Mouse (Mus musculus) embryonic facial prominence, embryonic 14.5 days (tissue): ENCODE data around the gene Psme2b. TPM values are rescaled to one million over a fixed set of nuclear protein-coding genes. Genes with fewer than 3 reads are reported as not detected.
"Not testable (repeated sequence)": the region's sequence is repeated elsewhere in the genome, so short reads cannot be mapped to it uniquely, and the experiment has no call there.

Experiments
- ATAC-seq: fragments of 200-750 bp; cut with Nextera tagmentation; 2 replicates; pipeline ENCODE4 v1.8.0; 2017; ENCODE audit warnings: low read depth, moderate number of reproducible peaks, moderate TSS enrichment
- DNase-seq: peaks from one replicate; pipeline ENCODE4 v3.0.0-alpha.2; 2015; ENCODE audit warnings: low spot score
- H3K27ac ChIP-seq: fragments of 300-500 bp; sonication (generic); replicated peaks from 2 replicates; pipeline ENCODE4 v1.5.1; 2014; ENCODE audit warnings: low read depth, mild to moderate bottlenecking, low read length, moderate library complexity
- H3K27me3 ChIP-seq: fragments of 300-500 bp; sonication (generic); replicated peaks from 2 replicates; pipeline ENCODE4 v1.6.1; 2014; ENCODE audit warnings: low read length; ENCODE audit not compliant: control insufficient read depth, insufficient read depth
- H3K36me3 ChIP-seq: fragments of 300-500 bp; sonication (generic); 2 replicates; pipeline ENCODE4 v1.6.1; 2014; ENCODE audit warnings: low read length, mixed read lengths; ENCODE audit not compliant: control insufficient read depth, insufficient read depth
- H3K4me1 ChIP-seq: fragments of 300-500 bp; sonication (generic); 2 replicates; pipeline ENCODE4 v1.6.1; 2014; ENCODE audit warnings: antibody characterized with exemption, low read length; ENCODE audit not compliant: control insufficient read depth, insufficient read depth
- H3K4me2 ChIP-seq: fragments of 300-500 bp; sonication (generic); 2 replicates; pipeline ENCODE4 v1.6.1; 2014; ENCODE audit warnings: low read depth, mild to moderate bottlenecking, low read length, moderate library complexity, mixed read lengths
- H3K4me3 ChIP-seq: fragments of 300-500 bp; sonication (generic); 2 replicates; pipeline ENCODE4 v1.5.1; 2014; ENCODE audit warnings: low read depth, mild to moderate bottlenecking, low read length
- H3K9ac ChIP-seq: fragments of 300-500 bp; sonication (generic); 2 replicates; pipeline ENCODE4 v1.6.1; 2014; ENCODE audit warnings: low read depth, mild to moderate bottlenecking, low read length, moderate library complexity, mixed read lengths
- H3K9me3 ChIP-seq: fragments of 300-500 bp; sonication (generic); 2 replicates; pipeline ENCODE4 v1.6.1; 2016; ENCODE audit warnings: low read length; ENCODE audit not compliant: control insufficient read depth
- WGBS: fragments of 180-500 bp; shearing (Covaris S2); extraction: QIAGEN DNeasy Blood & Tissue Kit; methylation state at CpG from one replicate; pipeline ENCODE4 v1.1.7; 2014; 5-methylcytosine and 5-hydroxymethylcytosine counted together
- polyA plus RNA-seq: library from polyadenylated mRNA; unstranded; fragments of >200 nt; fragmentation: Nextera tagmentation; extraction: Ambion mirVana; gene quantifications from 2 replicates; pipeline ENCODE4 v1.2.1, GENCODE M21; 2014

The Psme2b gene
- polyA plus RNA-seq, 1 experiment from 2014 or later = 3.4 TPM

GRCm38 (mm10) chr11:48918380-48918779, 27.6 kb downstream of the Psme2b start:
- no peak for ATAC-seq
- Histone ChIP-seq H3K4me1 (no peaks in the 10 kb centered on the region), H3K4me3 (no peak overlapping the region), H3K36me3 (no peaks in the 10 kb centered on the region), H3K27ac (no peak overlapping the region), H3K4me2 (no peak overlapping the region), H3K27me3 (no peaks in the 10 kb centered on the region), H3K9me3 (no peaks in the 10 kb centered on the region), H3K9ac (no peak overlapping the region)
- DNase-seq = no peak
- WGBS = 76% methylated on average over 3 of the region's 3 CpGs

- 93% methylated on average over 1 of the region's 1 CpGs for WGBS
- Histone ChIP-seq H3K4me1 (no peaks in the 10 kb centered on the region), H3K9me3 (no peaks in the 10 kb centered on the region), H3K4me2 (no peak overlapping the region), H3K9ac (no peak overlapping the region), H3K27me3 (no peaks in the 10 kb centered on the region), H3K36me3 (no peaks in the 10 kb centered on the region), H3K27ac (no peak overlapping the region), H3K4me3 (no peak overlapping the region)
- DNase-seq = no peak
- no peak for ATAC-seq
Measured at GRCm38 (mm10) chr11:48913611-48914010, 32.4 kb downstream of the Psme2b start.

GRCm38 (mm10) chr11:48908459-48908858, 37.5 kb downstream of the Psme2b start:
- Histone ChIP-seq H3K4me3 (no peak overlapping the region), H3K9me3 (no peaks in the 10 kb centered on the region), H3K4me2 (no peak overlapping the region), H3K9ac (no peak overlapping the region), H3K27me3 (no peaks in the 10 kb centered on the region), H3K36me3 (no peaks in the 10 kb centered on the region), H3K27ac (no peak overlapping the region), H3K4me1 (no peaks in the 10 kb centered on the region)
- WGBS = 48% methylated on average over 1 of the region's 1 CpGs
- no peak for ATAC-seq
- DNase-seq = no peak

GRCm38 (mm10) chr11:48902021-48902420, 44.0 kb downstream of the Psme2b start, which contains the start of gene Gm5431:
Gene Gm5431 (minus strand): TSS chr11:48902214.
- no peaks in the 10 kb centered on the region for H3K9me3 ChIP-seq

GRCm38 (mm10) chr11:48901567-48901930, 44.4 kb downstream of the Psme2b start:
- H3K27me3 ChIP-seq, DNase-seq, H3K9me3 ChIP-seq, H3K36me3 ChIP-seq, H3K4me2 ChIP-seq, H3K4me1 ChIP-seq, ATAC-seq, H3K4me3 ChIP-seq, H3K9ac ChIP-seq, H3K27ac ChIP-seq: not testable (repeated sequence)
- WGBS = 100% methylated on average over 1 of the region's 1 CpGs

More at GRCm38 (mm10) chr11:48902021-48902420, 44.0 kb downstream of the Psme2b start, which contains the start of gene Gm5431:
- H3K4me1 ChIP-seq = no peaks in the 10 kb centered on the region
- ATAC-seq (no peak), DNase-seq (no peak)
- WGBS = 57% methylated on average over 2 of the region's 2 CpGs
- no peak within 1 kb of the TSS for H3K4me3 ChIP-seq
- H3K9ac ChIP-seq = no peak within 1 kb of the TSS
- H3K4me2 ChIP-seq = no peak within 1 kb of the TSS
- H3K36me3 ChIP-seq = no peaks in the 10 kb centered on the region
- H3K27ac ChIP-seq = no peak within 1 kb of the TSS
- H3K27me3 ChIP-seq = no peaks in the 10 kb centered on the region

GRCm38 (mm10) chr11:48900654-48901566, 45.1 kb downstream of the Psme2b start:
- H3K9me3 ChIP-seq, H3K27ac ChIP-seq, H3K4me3 ChIP-seq, DNase-seq, H3K4me1 ChIP-seq, H3K27me3 ChIP-seq, H3K9ac ChIP-seq, H3K4me2 ChIP-seq, ATAC-seq, H3K36me3 ChIP-seq: not testable (repeated sequence)
- 73% methylated on average over 6 of the region's 6 CpGs for WGBS

- Histone ChIP-seq H3K4me3 (no peak overlapping the region), H3K9me3 (no peaks in the 10 kb centered on the region), H3K27ac (no peak overlapping the region), H3K4me2 (no peak overlapping the region), H3K4me1 (no peaks in the 10 kb centered on the region), H3K9ac (no peak overlapping the region), H3K36me3 (no peaks in the 10 kb centered on the region), H3K27me3 (no peaks in the 10 kb centered on the region)
- WGBS = 58% methylated on average over 2 of the region's 2 CpGs
- ATAC-seq (no peak), DNase-seq (no peak)
Measured at GRCm38 (mm10) chr11:48898812-48899431, 47.1 kb downstream of the Psme2b start.
